Mouse (Mus musculus): Measurements from ENCODE around the gene Pnpla2. TPM values are rescaled to one million over a fixed set of nuclear protein-coding genes. Genes with fewer than 3 reads are reported as not detected.
"Not testable (repeated sequence)": the region's sequence is repeated elsewhere in the genome, so short reads cannot be mapped to it uniquely, and the experiment has no call there.

The Pnpla2 gene
- polyA plus RNA-seq (2015; fragmentation: Nextera tagmentation; extraction: Ambion mirVana): 42.6 and 45.7 TPM in 2 replicates

GRCm38 (mm10) chr7:141454967-141455551 lies at the start of gene Pnpla2:
Gene Pnpla2 (plus strand): TSS chr7:141455198.
- Histone ChIP-seq H3K9ac (peak within 1 kb of the TSS; percentile 87), H3K4me3 (peak within 1 kb of the TSS; percentile 79), H3K36me3 (peaks cover 47% of the 10 kb centered on the region), H3K27me3 (replicated peaks) (peaks cover 12% of the 10 kb centered on the region; the same call in 1 of the 2 replicates), H3K9me3 (no peaks in the 10 kb centered on the region), H3K4me2 (peak within 1 kb of the TSS; percentile 90), H3K27ac (replicated peaks) (peak within 1 kb of the TSS; percentile 87), H3K4me1 (peaks cover 21% of the 10 kb centered on the region)
- ATAC-seq (ENCODE audit: extremely low read depth, insufficient number of reproducible peaks, low FRiP score, low TSS enrichment): peak; percentile 80
- under 1% methylated on average over 45 of the region's 45 CpGs for WGBS

DNA sequence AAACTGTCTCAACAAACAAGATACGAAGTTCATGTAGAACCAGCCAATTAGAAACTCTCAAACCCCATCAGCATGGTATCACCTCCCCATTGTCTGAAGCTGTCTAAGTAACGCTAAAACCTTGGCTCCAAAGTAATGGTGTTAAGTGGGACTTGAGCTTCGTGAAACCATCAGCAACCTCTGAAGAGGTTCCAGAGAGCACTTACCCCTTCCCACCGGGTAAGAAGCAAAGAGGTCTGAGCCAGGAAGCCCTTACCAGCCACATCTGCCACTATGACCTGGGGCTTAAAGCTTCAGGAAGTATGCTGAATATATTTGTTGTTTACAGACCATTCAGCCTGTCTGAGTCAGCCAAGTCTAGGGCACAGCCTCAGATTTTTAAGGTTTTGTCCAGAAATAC lies 49.5 kb upstream of the Pnpla2 start:
- Histone ChIP-seq H3K4me3 (no peak overlapping the region), H3K4me1 (peaks cover 4% of the 10 kb centered on the region; the same call in 1 of the 2 replicates), H3K4me2 (no peak overlapping the region), H3K27me3 (replicated peaks) (no peaks in the 10 kb centered on the region), H3K36me3 (peaks cover 69% of the 10 kb centered on the region), H3K9me3 (no peaks in the 10 kb centered on the region), H3K27ac (replicated peaks) (no peak overlapping the region), H3K9ac (no peak overlapping the region)
- WGBS: 79% methylated on average over 4 of the region's 4 CpGs
- no peak for ATAC-seq (ENCODE audit: extremely low read depth, insufficient number of reproducible peaks, low FRiP score, low TSS enrichment)

GRCm38 (mm10) chr7:141407670-141408069 lies 47.3 kb upstream of the Pnpla2 start:
- H3K4me3 ChIP-seq; H3K9ac ChIP-seq; ATAC-seq (ENCODE audit: extremely low read depth, insufficient number of reproducible peaks, low FRiP score, low TSS enrichment); H3K27me3 ChIP-seq (replicated peaks); H3K4me2 ChIP-seq; H3K4me1 ChIP-seq; H3K9me3 ChIP-seq; H3K27ac ChIP-seq (replicated peaks): not testable (repeated sequence)
- peaks cover 58% of the 10 kb centered on the region for H3K36me3 ChIP-seq
- WGBS: 94% methylated on average over 7 of the region's 7 CpGs

- peaks cover 12% of the 10 kb centered on the region for H3K4me1 ChIP-seq
- no peak overlapping the region for H3K27ac ChIP-seq (replicated peaks)
- H3K9ac ChIP-seq: 0 out of 2 replicates have a peak overlapping the region, but pooled peaks have one; percentile 11
- 11% methylated on average over 11 of the region's 11 CpGs for WGBS
- peaks cover 46% of the 10 kb centered on the region for H3K36me3 ChIP-seq
- H3K4me3 ChIP-seq: no peak overlapping the region
- no peaks in the 10 kb centered on the region for H3K27me3 ChIP-seq (replicated peaks)
- H3K4me2 ChIP-seq: no peak overlapping the region
- ATAC-seq (ENCODE audit: extremely low read depth, insufficient number of reproducible peaks, low FRiP score, low TSS enrichment): no peak
- H3K9me3 ChIP-seq: no peaks in the 10 kb centered on the region
Observed at GRCm38 (mm10) chr7:141408833-141409232, 46.2 kb upstream of the Pnpla2 start.

DNA sequence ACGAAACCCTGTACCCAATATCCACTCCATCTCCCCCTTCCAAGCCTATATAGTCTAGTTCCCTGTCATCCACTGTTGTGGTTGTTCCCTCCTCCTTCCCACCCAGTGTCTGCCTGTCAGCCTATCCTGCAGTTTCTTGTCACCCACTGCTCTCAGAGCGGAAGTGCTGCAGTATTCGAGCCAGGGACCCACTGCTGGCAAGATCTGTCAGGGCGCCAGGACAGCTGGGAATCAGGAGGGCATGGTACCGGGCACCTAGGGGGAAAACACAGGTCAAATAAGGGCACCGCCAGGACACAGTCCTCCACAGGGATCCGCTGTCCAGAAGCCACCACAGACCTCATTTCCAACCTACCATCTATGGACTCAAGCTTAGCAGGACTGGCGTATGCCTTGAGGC lies 44.4 kb upstream of the Pnpla2 start:
- H3K4me2 ChIP-seq: no peak overlapping the region
- peaks cover 40% of the 10 kb centered on the region for H3K36me3 ChIP-seq
- H3K9me3 ChIP-seq: no peaks in the 10 kb centered on the region
- 82% methylated on average over 8 of the region's 8 CpGs for WGBS
- no peaks in the 10 kb centered on the region for H3K27me3 ChIP-seq (replicated peaks)
- H3K9ac ChIP-seq: peak overlapping the region; percentile 3; the same call in 1 of the 2 replicates
- no peak overlapping the region for H3K4me3 ChIP-seq
- peaks cover 18% of the 10 kb centered on the region for H3K4me1 ChIP-seq
- ATAC-seq (ENCODE audit: extremely low read depth, insufficient number of reproducible peaks, low FRiP score, low TSS enrichment): no peak
- no peak overlapping the region for H3K27ac ChIP-seq (replicated peaks)

GRCm38 (mm10) chr7:141411667-141412066 lies 43.3 kb upstream of the Pnpla2 start:
- no peak for ATAC-seq (ENCODE audit: extremely low read depth, insufficient number of reproducible peaks, low FRiP score, low TSS enrichment)
- Histone ChIP-seq H3K9me3 (no peaks in the 10 kb centered on the region), H3K36me3 (peaks cover 40% of the 10 kb centered on the region), H3K27me3 (replicated peaks) (no peaks in the 10 kb centered on the region), H3K4me3 (no peak overlapping the region), H3K4me2 (no peak overlapping the region), H3K9ac (peak overlapping the region; percentile 50; the same call in 1 of the 2 replicates), H3K4me1 (peaks cover 18% of the 10 kb centered on the region), H3K27ac (replicated peaks) (no peak overlapping the region)
- 86% methylated on average over 1 of the region's 1 CpGs for WGBS

DNA sequence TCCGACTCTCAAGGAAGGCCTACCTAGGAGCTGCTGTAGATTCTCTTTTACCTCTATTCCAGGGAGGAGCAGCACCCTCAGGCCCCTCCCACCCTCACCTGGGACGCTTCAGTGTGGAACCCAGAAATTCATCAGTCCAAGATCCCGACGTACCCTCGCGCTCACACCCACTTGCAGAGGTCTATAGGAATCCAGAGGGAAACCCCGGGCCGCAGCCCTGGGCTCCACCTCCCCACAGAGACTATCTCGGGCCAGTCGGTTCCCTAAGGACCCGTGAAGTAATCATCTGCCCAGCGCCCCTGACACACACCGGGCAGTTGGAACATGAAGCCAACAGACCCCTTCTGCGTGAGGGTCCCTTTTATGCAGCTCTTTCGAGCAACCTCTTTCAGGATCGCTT lies 41.7 kb upstream of the Pnpla2 start:
- no peak for ATAC-seq (ENCODE audit: extremely low read depth, insufficient number of reproducible peaks, low FRiP score, low TSS enrichment)
- Histone ChIP-seq H3K4me3 (peak overlapping the region; percentile 64), H3K27me3 (replicated peaks) (no peaks in the 10 kb centered on the region), H3K9ac (peak overlapping the region; percentile 93), H3K4me2 (peak overlapping the region; percentile 86), H3K27ac (replicated peaks) (peak overlapping the region; percentile 72), H3K36me3 (peaks cover 28% of the 10 kb centered on the region), H3K4me1 (peaks cover 18% of the 10 kb centered on the region), H3K9me3 (no peaks in the 10 kb centered on the region)
- 3% methylated on average over 16 of the region's 16 CpGs for WGBS

DNA sequence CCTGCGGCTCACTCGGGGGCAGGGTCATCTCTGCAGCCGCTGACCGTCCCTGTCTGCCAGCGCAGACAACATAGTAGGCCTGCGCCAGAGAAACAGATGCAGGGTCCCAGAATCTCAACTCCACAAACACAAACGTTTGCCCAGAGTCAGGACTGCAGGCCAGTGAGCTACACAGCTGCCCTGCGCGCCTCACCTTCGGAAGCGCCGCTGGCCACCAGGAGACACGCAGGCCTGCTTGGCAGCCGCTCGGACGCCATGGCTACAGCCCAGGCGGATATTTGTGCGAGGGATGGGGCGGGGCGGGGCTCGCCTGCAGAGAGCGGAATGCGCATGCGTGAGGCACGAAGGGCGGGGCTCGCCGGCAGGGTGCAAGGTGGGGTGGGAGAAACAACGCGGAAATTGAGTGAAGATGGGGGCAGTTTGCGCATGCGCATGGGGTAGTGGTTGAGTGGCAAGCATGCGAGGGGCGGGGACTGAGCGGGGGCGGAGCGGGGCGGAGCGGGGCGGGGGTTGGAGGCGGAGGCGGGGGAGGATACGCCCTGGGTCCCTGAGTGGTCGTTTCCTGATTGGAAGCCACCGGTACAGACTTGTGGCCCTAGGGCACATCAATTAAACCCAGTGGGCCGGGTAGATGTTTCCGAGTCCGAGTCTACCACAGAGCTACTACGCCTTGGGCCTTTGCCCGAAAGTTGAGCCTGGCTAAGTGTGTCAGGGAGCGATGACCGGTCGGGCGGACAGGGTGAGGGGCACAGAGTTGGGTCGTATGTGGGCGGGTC lies 41.0 kb upstream of the Pnpla2 start, which contains the start of gene Gatd1:
Gatd1 (minus strand) TSS at position 328 of the 776 bp plus-strand sequence.
- Histone ChIP-seq H3K9ac (peak within 1 kb of the TSS; percentile 93), H3K27ac (replicated peaks) (peak within 1 kb of the TSS; percentile 78), H3K4me1 (peaks cover 17% of the 10 kb centered on the region), H3K9me3 (no peaks in the 10 kb centered on the region), H3K27me3 (replicated peaks) (no peaks in the 10 kb centered on the region), H3K4me2 (peak within 1 kb of the TSS; percentile 86), H3K4me3 (peak within 1 kb of the TSS; percentile 64), H3K36me3 (peaks cover 24% of the 10 kb centered on the region)
- WGBS: 1% methylated on average over 56 of the region's 56 CpGs
- ATAC-seq (ENCODE audit: extremely low read depth, insufficient number of reproducible peaks, low FRiP score, low TSS enrichment): peak; percentile 92

DNA sequence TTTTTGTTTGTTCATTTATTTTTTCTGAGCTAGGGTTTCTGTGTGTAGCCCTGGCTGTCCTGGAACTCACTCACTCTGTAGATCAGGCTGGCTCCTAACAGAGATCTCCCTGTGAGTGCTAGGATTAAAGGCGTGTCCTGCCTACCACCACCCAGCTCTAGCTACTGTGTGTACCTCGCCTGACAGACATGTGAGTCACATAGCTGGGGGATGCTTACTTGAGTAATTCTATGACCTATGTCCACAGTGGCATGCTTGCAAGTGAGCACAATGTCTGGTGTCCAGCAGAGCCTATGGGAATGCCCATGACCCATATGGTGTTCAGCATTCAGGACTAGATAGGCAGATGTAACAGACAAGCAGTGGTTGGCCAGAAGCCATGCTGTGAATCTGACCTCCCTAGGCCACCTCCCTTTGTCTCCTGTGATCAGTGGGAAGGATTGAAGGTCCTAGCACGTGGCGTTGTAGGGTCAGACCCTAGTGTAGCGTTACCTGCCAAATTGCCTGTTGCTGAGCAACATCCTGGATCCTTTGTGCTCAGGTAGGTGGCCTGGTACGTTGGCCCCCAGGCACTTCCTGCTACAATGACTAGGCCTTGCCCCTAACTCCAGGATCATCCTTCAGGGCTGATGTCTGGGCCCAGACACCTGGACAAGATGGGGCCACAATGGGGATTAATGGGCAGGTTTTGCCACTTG lies 38.7 kb upstream of the Pnpla2 start:
- no peak overlapping the region for H3K27ac ChIP-seq (replicated peaks)
- WGBS: 77% methylated on average over 6 of the region's 6 CpGs
- H3K4me2 ChIP-seq: no peak overlapping the region
- H3K36me3 ChIP-seq: 0 out of 2 replicates have a peak, but pooled peaks cover 3% of the 10 kb centered on the region
- no peak overlapping the region for H3K9ac ChIP-seq
- peaks cover 15% of the 10 kb centered on the region for H3K4me1 ChIP-seq
- ATAC-seq (ENCODE audit: extremely low read depth, insufficient number of reproducible peaks, low FRiP score, low TSS enrichment): no peak
- no peak overlapping the region for H3K4me3 ChIP-seq
- H3K9me3 ChIP-seq: no peaks in the 10 kb centered on the region
- H3K27me3 ChIP-seq (replicated peaks): no peaks in the 10 kb centered on the region

GRCm38 (mm10) chr7:141417731-141418681 lies 37.0 kb upstream of the Pnpla2 start:
- Histone ChIP-seq H3K9me3 (no peaks in the 10 kb centered on the region), H3K4me3 (no peak overlapping the region), H3K27ac (replicated peaks) (no peak overlapping the region), H3K27me3 (replicated peaks) (no peaks in the 10 kb centered on the region), H3K4me2 (no peak overlapping the region), H3K9ac (no peak overlapping the region), H3K4me1 (peaks cover 11% of the 10 kb centered on the region), H3K36me3 (no peaks in the 10 kb centered on the region)
- 61% methylated on average over 8 of the region's 8 CpGs for WGBS
- ATAC-seq (ENCODE audit: extremely low read depth, insufficient number of reproducible peaks, low FRiP score, low TSS enrichment): no peak
